Mouse (Mus musculus): ENCODE data around the gene Egfem1. TPM values are rescaled to one million over a fixed set of nuclear protein-coding genes. Genes with fewer than 3 reads are reported as not detected.

The Egfem1 gene
- polyA plus RNA-seq (2012; fragmentation: generic; extraction: Trizol), result not detected

- H3K36me3 ChIP-seq (ENCODE audit: control insufficient read depth, insufficient read depth), result no peaks in the 10 kb centered on the region
- TF ChIP-seq CEBPB (IDR thresholded peaks at IDR 0.05; ENCODE audit: insufficient read depth, poor library complexity, severe bottlenecking) (no peak), TCF3 (IDR thresholded peaks at IDR 0.05; ENCODE audit: insufficient read length, low read depth) (no peak), POLR2A (IDR thresholded peaks at IDR 0.05; ENCODE audit: insufficient read length, low read depth) (no peak), POLR2AphosphoS2 (IDR thresholded peaks at IDR 0.05; ENCODE audit: insufficient read length, low read depth) (no peak), MYOG (IDR thresholded peaks at IDR 0.05; ENCODE audit: control insufficient read depth in 1 of 3, insufficient read depth in 1 of 3, insufficient read length in 2 of 3, low read depth in 2 of 3) (no peak), E2F4 (IDR thresholded peaks at IDR 0.05; ENCODE audit: insufficient read depth) (no peak), TCF12 (IDR thresholded peaks at IDR 0.05; ENCODE audit: insufficient read depth, poor library complexity, severe bottlenecking) (no peak), SRF (IDR thresholded peaks at IDR 0.05; ENCODE audit: control insufficient read depth, insufficient read length, low read depth) (no peak), MAX (IDR thresholded peaks at IDR 0.05; ENCODE audit: low read depth) (no peak), USF1 (IDR thresholded peaks at IDR 0.05; ENCODE audit: low read depth) (no peak), MYOD1 (IDR thresholded peaks at IDR 0.05; ENCODE audit: control insufficient read depth in 1 of 3, insufficient read length in 2 of 3, low read depth in 2 of 3) (no peak), REST (IDR thresholded peaks at IDR 0.05; ENCODE audit: insufficient read depth, insufficient read length) (no peak)
- no peaks in the 10 kb centered on the region for H3K27me3 ChIP-seq (ENCODE audit: control insufficient read depth, insufficient read depth, insufficient read length)
- no peak within 1 kb of the TSS for H3ac ChIP-seq (ENCODE audit: control insufficient read depth, insufficient read length)
- no peak within 1 kb of the TSS for H3K4me3 ChIP-seq
- H3K79me2 ChIP-seq (ENCODE audit: control insufficient read depth, insufficient read depth), result no peaks in the 10 kb centered on the region
- no peak within 1 kb of the TSS for H3K4me2 ChIP-seq (ENCODE audit: low read depth)
Observed at GRCm38 (mm10) chr3:29081952-29082295, at the start of gene Egfem1. Gene Egfem1 (plus strand): TSS chr3:29082023.

GRCm38 (mm10) chr3:29033107-29033506, 48.7 kb upstream of the Egfem1 start:
- TF ChIP-seq SRF (IDR thresholded peaks at IDR 0.05; ENCODE audit: control insufficient read depth, insufficient read length, low read depth) (no peak), USF1 (IDR thresholded peaks at IDR 0.05; ENCODE audit: low read depth) (no peak)
- Histone ChIP-seq H3K4me2 (ENCODE audit: low read depth) (no peak overlapping the region), H3K4me3 (no peak overlapping the region), H3K27me3 (ENCODE audit: control insufficient read depth, insufficient read depth, insufficient read length) (no peaks in the 10 kb centered on the region), H3K79me2 (ENCODE audit: control insufficient read depth, insufficient read depth) (no peaks in the 10 kb centered on the region), H3K36me3 (ENCODE audit: control insufficient read depth, insufficient read depth) (no peaks in the 10 kb centered on the region), H3ac (ENCODE audit: control insufficient read depth, insufficient read length) (no peak overlapping the region)

GRCm38 (mm10) chr3:29036146-29036545, 45.7 kb upstream of the Egfem1 start:
- Histone ChIP-seq H3K4me2 (ENCODE audit: low read depth) (no peak overlapping the region), H3K4me3 (no peak overlapping the region), H3K27me3 (ENCODE audit: control insufficient read depth, insufficient read depth, insufficient read length) (no peaks in the 10 kb centered on the region), H3K79me2 (ENCODE audit: control insufficient read depth, insufficient read depth) (no peaks in the 10 kb centered on the region), H3ac (ENCODE audit: control insufficient read depth, insufficient read length) (no peak overlapping the region), H3K36me3 (ENCODE audit: control insufficient read depth, insufficient read depth) (no peaks in the 10 kb centered on the region)
- TF ChIP-seq E2F4 (IDR thresholded peaks at IDR 0.05; ENCODE audit: insufficient read depth) (no peak), POLR2A (IDR thresholded peaks at IDR 0.05; ENCODE audit: insufficient read length, low read depth) (no peak), USF1 (IDR thresholded peaks at IDR 0.05; ENCODE audit: low read depth) (no peak), REST (IDR thresholded peaks at IDR 0.05; ENCODE audit: insufficient read depth, insufficient read length) (no peak), MYOD1 (IDR thresholded peaks at IDR 0.05; ENCODE audit: control insufficient read depth in 1 of 3, insufficient read length in 2 of 3, low read depth in 2 of 3) (no peak), TCF3 (IDR thresholded peaks at IDR 0.05; ENCODE audit: insufficient read length, low read depth) (no peak), MYOG (IDR thresholded peaks at IDR 0.05; ENCODE audit: control insufficient read depth in 1 of 3, insufficient read depth in 1 of 3, insufficient read length in 2 of 3, low read depth in 2 of 3) (no peak), TCF12 (IDR thresholded peaks at IDR 0.05; ENCODE audit: insufficient read depth, poor library complexity, severe bottlenecking) (no peak), POLR2AphosphoS2 (IDR thresholded peaks at IDR 0.05; ENCODE audit: insufficient read length, low read depth) (no peak)

- Histone ChIP-seq H3K27me3 (ENCODE audit: control insufficient read depth, insufficient read depth, insufficient read length) (no peaks in the 10 kb centered on the region), H3K4me2 (ENCODE audit: low read depth) (no peak overlapping the region), H3K4me3 (no peak overlapping the region), H3K36me3 (ENCODE audit: control insufficient read depth, insufficient read depth) (no peaks in the 10 kb centered on the region), H3ac (ENCODE audit: control insufficient read depth, insufficient read length) (no peak overlapping the region), H3K79me2 (ENCODE audit: control insufficient read depth, insufficient read depth) (no peaks in the 10 kb centered on the region)
- TF ChIP-seq MAX (IDR thresholded peaks at IDR 0.05; ENCODE audit: low read depth) (no peak), REST (IDR thresholded peaks at IDR 0.05; ENCODE audit: insufficient read depth, insufficient read length) (no peak), TCF3 (IDR thresholded peaks at IDR 0.05; ENCODE audit: insufficient read length, low read depth) (no peak)
Observed at GRCm38 (mm10) chr3:29036620-29037019, 45.2 kb upstream of the Egfem1 start.

GRCm38 (mm10) chr3:29040064-29040463, 41.8 kb upstream of the Egfem1 start:
- no peak overlapping the region for H3K4me2 ChIP-seq (ENCODE audit: low read depth)
- H3K36me3 ChIP-seq (ENCODE audit: control insufficient read depth, insufficient read depth), result no peaks in the 10 kb centered on the region
- no peaks in the 10 kb centered on the region for H3K27me3 ChIP-seq (ENCODE audit: control insufficient read depth, insufficient read depth, insufficient read length)
- no peak for TF ChIP-seq E2F4 (IDR thresholded peaks at IDR 0.05; ENCODE audit: insufficient read depth)
- no peak for TF ChIP-seq MYOG (IDR thresholded peaks at IDR 0.05; ENCODE audit: control insufficient read depth in 1 of 3, insufficient read depth in 1 of 3, insufficient read length in 2 of 3, low read depth in 2 of 3)
- no peak for TF ChIP-seq REST (IDR thresholded peaks at IDR 0.05; ENCODE audit: insufficient read depth, insufficient read length)
- no peak for TF ChIP-seq USF1 (IDR thresholded peaks at IDR 0.05; ENCODE audit: low read depth)
- no peak for TF ChIP-seq POLR2A (IDR thresholded peaks at IDR 0.05; ENCODE audit: insufficient read length, low read depth)
- no peak for TF ChIP-seq MYOD1 (IDR thresholded peaks at IDR 0.05; ENCODE audit: control insufficient read depth in 1 of 3, insufficient read length in 2 of 3, low read depth in 2 of 3)
- no peak for TF ChIP-seq TCF12 (IDR thresholded peaks at IDR 0.05; ENCODE audit: insufficient read depth, poor library complexity, severe bottlenecking)
- no peak for TF ChIP-seq SRF (IDR thresholded peaks at IDR 0.05; ENCODE audit: control insufficient read depth, insufficient read length, low read depth)
- TF ChIP-seq TCF3 (IDR thresholded peaks at IDR 0.05; ENCODE audit: insufficient read length, low read depth), result no peak
- no peak for TF ChIP-seq POLR2AphosphoS2 (IDR thresholded peaks at IDR 0.05; ENCODE audit: insufficient read length, low read depth)
- TF ChIP-seq CEBPB (IDR thresholded peaks at IDR 0.05; ENCODE audit: insufficient read depth, poor library complexity, severe bottlenecking), result no peak
- no peak overlapping the region for H3K4me3 ChIP-seq
- no peak overlapping the region for H3ac ChIP-seq (ENCODE audit: control insufficient read depth, insufficient read length)
- H3K79me2 ChIP-seq (ENCODE audit: control insufficient read depth, insufficient read depth), result no peaks in the 10 kb centered on the region
